Mouse (Mus musculus) embryonic facial prominence, embryonic 14.5 days (tissue): ENCODE measurements around the gene Il17rd. TPM values are rescaled to one million over a fixed set of nuclear protein-coding genes. Genes with fewer than 3 reads are reported as not detected.

Source experiments
- ATAC-seq: fragments of 200-750 bp; cut with Nextera tagmentation; 2 replicates; pipeline ENCODE4 v1.8.0; 2017; ENCODE audit warnings: low read depth, moderate number of reproducible peaks, moderate TSS enrichment
- DNase-seq: peaks from one replicate; pipeline ENCODE4 v3.0.0-alpha.2; 2015; ENCODE audit warnings: low spot score
- H3K27ac ChIP-seq: fragments of 300-500 bp; sonication (generic); replicated peaks from 2 replicates; pipeline ENCODE4 v1.5.1; 2014; ENCODE audit warnings: low read depth, mild to moderate bottlenecking, low read length, moderate library complexity
- H3K27me3 ChIP-seq: fragments of 300-500 bp; sonication (generic); replicated peaks from 2 replicates; pipeline ENCODE4 v1.6.1; 2014; ENCODE audit warnings: low read length; ENCODE audit not compliant: control insufficient read depth, insufficient read depth
- H3K36me3 ChIP-seq: fragments of 300-500 bp; sonication (generic); 2 replicates; pipeline ENCODE4 v1.6.1; 2014; ENCODE audit warnings: low read length, mixed read lengths; ENCODE audit not compliant: control insufficient read depth, insufficient read depth
- H3K4me1 ChIP-seq: fragments of 300-500 bp; sonication (generic); 2 replicates; pipeline ENCODE4 v1.6.1; 2014; ENCODE audit warnings: antibody characterized with exemption, low read length; ENCODE audit not compliant: control insufficient read depth, insufficient read depth
- H3K4me2 ChIP-seq: fragments of 300-500 bp; sonication (generic); 2 replicates; pipeline ENCODE4 v1.6.1; 2014; ENCODE audit warnings: low read depth, mild to moderate bottlenecking, low read length, moderate library complexity, mixed read lengths
- H3K4me3 ChIP-seq: fragments of 300-500 bp; sonication (generic); 2 replicates; pipeline ENCODE4 v1.5.1; 2014; ENCODE audit warnings: low read depth, mild to moderate bottlenecking, low read length
- H3K9ac ChIP-seq: fragments of 300-500 bp; sonication (generic); 2 replicates; pipeline ENCODE4 v1.6.1; 2014; ENCODE audit warnings: low read depth, mild to moderate bottlenecking, low read length, moderate library complexity, mixed read lengths
- H3K9me3 ChIP-seq: fragments of 300-500 bp; sonication (generic); 2 replicates; pipeline ENCODE4 v1.6.1; 2016; ENCODE audit warnings: low read length; ENCODE audit not compliant: control insufficient read depth
- WGBS: fragments of 180-500 bp; shearing (Covaris S2); extraction: QIAGEN DNeasy Blood & Tissue Kit; methylation state at CpG from one replicate; pipeline ENCODE4 v1.1.7; 2014; 5-methylcytosine and 5-hydroxymethylcytosine counted together
- polyA plus RNA-seq: library from polyadenylated mRNA; unstranded; fragments of >200 nt; fragmentation: Nextera tagmentation; extraction: Ambion mirVana; gene quantifications from 2 replicates; pipeline ENCODE4 v1.2.1, GENCODE M21; 2014

The Il17rd gene
- polyA plus RNA-seq, 1 experiment from 2014 or later, result 4.9 TPM

GRCm38 (mm10) chr14:27069434-27070097, 30.8 kb downstream of the Il17rd start:
- no peak overlapping the region for H3K4me3 ChIP-seq
- no peaks in the 10 kb centered on the region for H3K36me3 ChIP-seq
- H3K9ac ChIP-seq, result no peak overlapping the region
- H3K27me3 ChIP-seq, result no peaks in the 10 kb centered on the region
- peak overlapping the region; percentile 36 for H3K27ac ChIP-seq
- peaks cover 81% of the 10 kb centered on the region for H3K4me1 ChIP-seq
- 15% methylated on average over 8 of the region's 8 CpGs for WGBS
- DNase-seq (peak; percentile 61), ATAC-seq (0 out of 2 replicates have a peak, but pooled peaks have one; percentile 0)
- no peaks in the 10 kb centered on the region for H3K9me3 ChIP-seq
- peak overlapping the region; percentile 25; the same call in 1 of the 2 replicates for H3K4me2 ChIP-seq

DNA sequence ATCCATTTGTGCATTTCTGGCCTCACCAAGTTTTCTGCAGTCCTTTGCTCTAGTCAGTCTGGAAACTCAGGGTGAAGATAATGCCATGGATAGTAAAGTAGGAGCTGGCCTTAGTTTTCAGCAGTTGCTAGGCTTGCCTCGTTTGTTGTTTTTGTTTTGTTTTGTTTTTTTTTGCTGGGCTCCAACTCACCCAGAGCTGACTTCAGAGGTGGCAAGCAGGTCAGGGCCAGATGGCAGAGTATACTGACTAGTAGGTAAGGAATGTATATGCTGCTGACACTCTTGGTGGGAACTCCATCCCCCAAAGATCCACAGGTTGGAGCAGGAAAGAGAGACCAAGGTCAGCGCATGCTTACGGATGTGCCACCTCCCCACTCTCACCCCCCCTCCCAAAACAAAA, 31.4 kb downstream of the Il17rd start:
- ATAC-seq (no peak), DNase-seq (no peak)
- no peak overlapping the region for H3K4me2 ChIP-seq
- WGBS, result 21% methylated on average over 3 of the region's 3 CpGs
- H3K27ac ChIP-seq, result peak overlapping the region; percentile 36
- H3K9ac ChIP-seq, result no peak overlapping the region
- H3K9me3 ChIP-seq, result no peaks in the 10 kb centered on the region
- no peaks in the 10 kb centered on the region for H3K36me3 ChIP-seq
- no peaks in the 10 kb centered on the region for H3K27me3 ChIP-seq
- no peak overlapping the region for H3K4me3 ChIP-seq
- peaks cover 87% of the 10 kb centered on the region for H3K4me1 ChIP-seq

GRCm38 (mm10) chr14:27070758-27071157, 32.0 kb downstream of the Il17rd start:
- H3K9me3 ChIP-seq, result no peaks in the 10 kb centered on the region
- H3K9ac ChIP-seq, result peak overlapping the region; percentile 9
- H3K4me1 ChIP-seq, result peaks cover 90% of the 10 kb centered on the region
- no peaks in the 10 kb centered on the region for H3K36me3 ChIP-seq
- DNase-seq, result peak; percentile 76
- H3K27me3 ChIP-seq, result no peaks in the 10 kb centered on the region
- peak overlapping the region; percentile 36 for H3K27ac ChIP-seq
- H3K4me3 ChIP-seq, result no peak overlapping the region
- peak overlapping the region; percentile 11; the same call in 1 of the 2 replicates for H3K4me2 ChIP-seq
- 18% methylated on average over 9 of the region's 9 CpGs for WGBS
- ATAC-seq, result peak; percentile 66; the same call in 1 of the 2 replicates

DNA sequence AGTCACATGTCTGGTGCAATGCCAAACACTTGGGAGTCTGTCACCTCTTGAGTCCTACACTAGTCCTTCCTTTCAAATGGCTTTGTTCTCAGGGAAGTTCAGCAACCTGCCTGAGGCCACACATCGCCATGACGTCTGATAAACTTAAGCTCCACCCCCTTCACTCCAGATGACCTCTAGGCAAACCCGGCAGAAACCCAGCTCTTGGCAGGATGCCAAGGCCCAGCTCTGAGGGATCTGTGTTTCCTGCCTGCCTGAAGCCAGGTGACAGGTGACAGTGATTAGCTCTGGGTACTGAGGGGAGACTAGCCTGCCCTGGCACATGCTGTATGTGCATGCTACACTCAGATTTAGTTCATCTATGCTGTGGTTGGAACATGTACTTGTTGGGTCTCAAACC, 33.2 kb downstream of the Il17rd start:
- Histone ChIP-seq H3K36me3 (no peaks in the 10 kb centered on the region), H3K9me3 (no peaks in the 10 kb centered on the region), H3K4me1 (peaks cover 87% of the 10 kb centered on the region), H3K4me2 (no peak overlapping the region), H3K4me3 (no peak overlapping the region), H3K27me3 (no peaks in the 10 kb centered on the region), H3K9ac (no peak overlapping the region), H3K27ac (no peak overlapping the region)
- ATAC-seq (peak; percentile 11; the same call in 1 of the 2 replicates), DNase-seq (peak; percentile 68)
- 6% methylated on average over 3 of the region's 3 CpGs for WGBS

- WGBS, result 25% methylated on average over 6 of the region's 6 CpGs
- peaks cover 65% of the 10 kb centered on the region for H3K4me1 ChIP-seq
- H3K27me3 ChIP-seq, result no peaks in the 10 kb centered on the region
- DNase-seq (peak; percentile 85), ATAC-seq (no peak)
- H3K9ac ChIP-seq, result no peak overlapping the region
- H3K4me2 ChIP-seq, result peak overlapping the region; percentile 2
- H3K27ac ChIP-seq, result peak overlapping the region; percentile 25
- no peak overlapping the region for H3K4me3 ChIP-seq
- no peaks in the 10 kb centered on the region for H3K36me3 ChIP-seq
- no peaks in the 10 kb centered on the region for H3K9me3 ChIP-seq
These were observed 36.3 kb downstream of the Il17rd start for GRCm38 (mm10) chr14:27075084-27075483.

DNA sequence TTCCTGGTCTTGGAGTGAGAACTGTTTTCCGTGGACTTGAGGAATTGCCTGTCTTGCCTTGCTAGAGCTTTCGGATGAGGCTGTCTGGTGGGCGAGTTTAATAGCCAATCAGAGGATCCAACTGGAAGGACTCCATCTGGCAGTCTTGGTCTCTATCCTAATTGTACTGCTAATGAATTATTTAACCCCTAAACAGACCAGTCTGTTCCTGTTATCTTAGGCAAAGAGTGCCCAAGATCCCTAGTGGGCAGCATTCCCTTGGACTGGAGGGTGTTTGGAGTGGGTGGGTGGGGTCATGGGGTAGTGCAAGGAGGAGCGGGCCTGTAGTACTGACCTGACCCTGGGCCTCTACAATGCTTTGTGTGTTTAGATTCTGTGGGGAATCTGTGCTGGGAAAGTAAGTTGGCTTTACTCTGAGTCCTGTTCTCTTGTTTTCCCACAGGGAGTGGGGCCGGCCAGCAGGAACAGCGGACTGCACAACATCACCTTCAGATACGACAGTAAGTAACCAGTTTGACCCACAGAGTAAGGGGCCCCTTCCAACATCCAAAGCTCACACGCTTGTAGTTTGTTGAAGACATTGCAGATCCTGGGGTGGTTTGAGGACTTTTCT, 37.3 kb downstream of the Il17rd start:
- H3K36me3 ChIP-seq, result no peaks in the 10 kb centered on the region
- H3K9ac ChIP-seq, result no peak overlapping the region
- ATAC-seq (no peak), DNase-seq (no peak)
- H3K4me2 ChIP-seq, result no peak overlapping the region
- peaks cover 56% of the 10 kb centered on the region for H3K4me1 ChIP-seq
- H3K27me3 ChIP-seq, result no peaks in the 10 kb centered on the region
- no peaks in the 10 kb centered on the region for H3K9me3 ChIP-seq
- no peak overlapping the region for H3K4me3 ChIP-seq
- 69% methylated on average over 8 of the region's 8 CpGs for WGBS
- H3K27ac ChIP-seq, result peak overlapping the region; percentile 10; the same call in 1 of the 2 replicates

- ATAC-seq (no peak), DNase-seq (no peak)
- WGBS, result 71% methylated on average over 2 of the region's 2 CpGs
- no peak overlapping the region for H3K9ac ChIP-seq
- H3K27me3 ChIP-seq, result no peaks in the 10 kb centered on the region
- peak overlapping the region; percentile 1; the same call in 1 of the 2 replicates for H3K27ac ChIP-seq
- no peaks in the 10 kb centered on the region for H3K9me3 ChIP-seq
- no peaks in the 10 kb centered on the region for H3K36me3 ChIP-seq
- H3K4me1 ChIP-seq, result peaks cover 51% of the 10 kb centered on the region
- H3K4me3 ChIP-seq, result no peak overlapping the region
- no peak overlapping the region for H3K4me2 ChIP-seq
These were observed 37.8 kb downstream of the Il17rd start for GRCm38 (mm10) chr14:27076522-27076920.

- Histone ChIP-seq H3K9me3 (no peaks in the 10 kb centered on the region), H3K9ac (no peak overlapping the region), H3K4me3 (no peak overlapping the region), H3K27me3 (no peaks in the 10 kb centered on the region), H3K36me3 (peaks cover 18% of the 10 kb centered on the region), H3K4me1 (0 out of 2 replicates have a peak, but pooled peaks cover 2% of the 10 kb centered on the region), H3K4me2 (no peak overlapping the region), H3K27ac (no peak overlapping the region)
- no peak for DNase-seq
- 62% methylated on average over 5 of the region's 5 CpGs for WGBS
- ATAC-seq, result no peak
These were observed 43.0 kb downstream of the Il17rd start for GRCm38 (mm10) chr14:27081536-27082275.
